Mouse (Mus musculus) lung, postnatal 0 days (tissue): Measurements from ENCODE around the gene Arhgap28. TPM values are rescaled to one million over a fixed set of nuclear protein-coding genes. Genes with fewer than 3 reads are reported as not detected.

ENCODE experiments used
- ATAC-seq: fragments of 200-750 bp; cut with Nextera tagmentation; 2 replicates; pipeline ENCODE4 v1.8.0; 2017; ENCODE audit warnings: moderate library complexity
- DNase-seq: peaks from one replicate; pipeline ENCODE4 v3.0.0-alpha.2; 2016; ENCODE audit warnings: low spot score
- H3K27ac ChIP-seq: fragments of 300-500 bp; sonication (generic); 2 replicates; pipeline ENCODE4 v1.5.1; 2014; ENCODE audit warnings: antibody characterized with exemption, mild to moderate bottlenecking, low read length, mixed read lengths
- H3K27me3 ChIP-seq: fragments of 300-500 bp; sonication (generic); replicated peaks from 2 replicates; pipeline ENCODE4 v1.6.1; 2014; ENCODE audit warnings: low read length, mixed read lengths; ENCODE audit not compliant: insufficient read depth
- H3K36me3 ChIP-seq: fragments of 300-500 bp; sonication (generic); 2 replicates; pipeline ENCODE4 v1.6.1; 2014; ENCODE audit warnings: low read length, mixed read lengths; ENCODE audit not compliant: insufficient read depth
- H3K4me1 ChIP-seq: fragments of 300-500 bp; sonication (generic); 2 replicates; pipeline ENCODE4 v1.6.1; 2014; ENCODE audit warnings: antibody characterized with exemption, low read depth, low read length, mixed read lengths; ENCODE audit not compliant: insufficient read depth
- H3K4me2 ChIP-seq: fragments of 300-500 bp; sonication (generic); replicated peaks from 2 replicates; pipeline ENCODE4 v1.6.1; 2014; ENCODE audit warnings: low read depth, mild to moderate bottlenecking, low read length, moderate library complexity, mixed read lengths
- H3K4me3 ChIP-seq: fragments of 300-500 bp; sonication (generic); 2 replicates; pipeline ENCODE4 v1.5.1; 2014; ENCODE audit warnings: low read depth, low read length
- H3K9ac ChIP-seq: fragments of 300-500 bp; sonication (generic); replicated peaks from 2 replicates; pipeline ENCODE4 v1.6.1; 2014; ENCODE audit warnings: low read depth, mild to moderate bottlenecking
- H3K9me3 ChIP-seq: fragments of 300-500 bp; sonication (generic); 2 replicates; pipeline ENCODE4 v1.6.1; 2016; ENCODE audit warnings: low read length, mixed read lengths
- CTCF ChIP-seq: IDR thresholded peaks from 2 replicates; pipeline ENCODE4 v1.5.1; 2016; ENCODE audit warnings: antibody characterized with exemption, mild to moderate bottlenecking
- EP300 ChIP-seq: IDR thresholded peaks from 2 replicates; pipeline ENCODE4 v1.6.1; 2016; ENCODE audit warnings: antibody characterized with exemption, mild to moderate bottlenecking, control low read depth
- WGBS: fragments of 180-500 bp; shearing (Covaris S2); extraction: QIAGEN DNeasy Blood & Tissue Kit; methylation state at CpG from one replicate; pipeline ENCODE4 v1.1.7; 2014; 5-methylcytosine and 5-hydroxymethylcytosine counted together
- polyA plus RNA-seq: library from polyadenylated mRNA; unstranded; fragments of >200 nt; fragmentation: Nextera tagmentation; extraction: Ambion mirVana; gene quantifications from 2 replicates; pipeline ENCODE4 v1.2.1, GENCODE M21; 2015

The Arhgap28 gene
- polyA plus RNA-seq, 1 experiment from 2014 or later = 13.3 TPM

DNA sequence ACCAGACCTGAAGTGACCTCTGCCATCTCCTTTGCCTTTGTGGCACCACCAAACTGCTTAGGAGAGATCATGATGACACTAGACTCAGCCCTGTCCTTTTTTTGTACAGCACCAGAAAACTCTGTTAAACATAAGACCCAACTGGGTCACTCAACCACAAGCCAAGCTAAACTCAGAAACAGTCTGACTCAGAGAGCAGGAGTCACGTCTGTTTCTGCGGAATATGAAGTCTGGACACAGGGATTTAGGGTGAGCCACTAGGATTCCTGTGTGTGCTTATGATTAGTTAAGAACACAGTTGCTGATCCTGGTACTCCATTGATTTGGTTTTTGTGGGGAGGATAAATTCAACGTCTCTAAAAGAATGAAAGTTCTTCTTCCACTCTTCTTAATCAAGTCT lies 23.3 kb downstream of the Arhgap28 start:
- Histone ChIP-seq H3K9ac (no peak overlapping the region), H3K27ac (no peak overlapping the region), H3K4me1 (peaks cover 8% of the 10 kb centered on the region; the same call in 1 of the 2 replicates), H3K4me3 (no peak overlapping the region), H3K36me3 (no peaks in the 10 kb centered on the region), H3K4me2 (no peak overlapping the region), H3K9me3 (no peaks in the 10 kb centered on the region), H3K27me3 (no peaks in the 10 kb centered on the region)
- DNase-seq (no peak), ATAC-seq (no peak)
- WGBS = 77% methylated on average over 3 of the region's 3 CpGs
- no peak for TF ChIP-seq CTCF
- no peak for TF ChIP-seq EP300

DNA sequence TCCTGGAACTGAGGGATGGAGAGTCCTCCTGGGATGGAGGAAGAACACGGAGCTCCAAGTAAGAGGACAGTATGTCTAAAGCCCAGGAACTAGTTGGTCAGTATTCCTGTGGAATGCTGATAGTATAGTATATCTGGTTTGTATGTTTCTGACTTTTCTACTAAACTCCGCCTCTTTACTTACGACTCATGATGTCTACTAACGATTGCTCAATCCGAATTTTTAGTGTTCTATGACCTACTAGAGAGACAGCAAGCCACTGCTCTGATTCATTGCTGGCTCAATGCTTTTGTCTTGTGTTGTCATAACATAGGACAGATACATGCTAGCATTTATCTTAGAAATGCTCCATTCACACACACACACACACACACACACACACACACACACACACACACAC lies 24.7 kb downstream of the Arhgap28 start:
- DNase-seq (peak; percentile 88), ATAC-seq (peak; percentile 75)
- H3K27me3 ChIP-seq = no peaks in the 10 kb centered on the region
- no peaks in the 10 kb centered on the region for H3K9me3 ChIP-seq
- WGBS = 51% methylated on average over 5 of the region's 5 CpGs
- H3K4me2 ChIP-seq = 0 out of 2 replicates have a peak overlapping the region, but pooled peaks have one; percentile 0
- no peaks in the 10 kb centered on the region for H3K36me3 ChIP-seq
- H3K4me3 ChIP-seq = no peak overlapping the region
- peaks cover 11% of the 10 kb centered on the region; the same call in 1 of the 2 replicates for H3K4me1 ChIP-seq
- H3K9ac ChIP-seq = no peak overlapping the region
- no peak for TF ChIP-seq EP300
- no peak for TF ChIP-seq CTCF
- H3K27ac ChIP-seq = peak overlapping the region; percentile 67

DNA sequence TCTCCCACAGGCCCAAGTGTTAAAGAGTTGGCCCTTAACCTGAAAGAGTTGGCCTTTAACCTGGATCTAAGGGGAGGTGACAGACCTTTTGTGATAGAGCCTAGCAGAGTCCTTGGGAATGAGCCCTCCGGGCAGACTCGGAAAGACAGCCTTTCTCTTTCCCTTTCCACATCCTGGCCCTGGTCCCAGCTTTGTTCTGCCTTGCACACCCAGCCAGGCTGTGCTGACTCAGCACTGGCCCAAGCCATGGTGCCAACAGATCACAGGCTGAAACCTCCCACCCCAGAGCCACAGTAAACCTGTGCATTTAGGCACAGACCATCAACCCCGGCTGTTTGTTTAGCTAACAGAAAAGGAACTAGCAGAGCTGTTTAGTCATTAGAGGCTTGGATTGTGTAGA lies 25.1 kb downstream of the Arhgap28 start:
- H3K4me1 ChIP-seq = peaks cover 11% of the 10 kb centered on the region; the same call in 1 of the 2 replicates
- H3K9ac ChIP-seq = no peak overlapping the region
- no peaks in the 10 kb centered on the region for H3K27me3 ChIP-seq
- peak overlapping the region; percentile 0; the same call in 1 of the 2 replicates for H3K4me2 ChIP-seq
- H3K36me3 ChIP-seq = no peaks in the 10 kb centered on the region
- peak overlapping the region; percentile 67 for H3K27ac ChIP-seq
- TF ChIP-seq EP300 (no peak), CTCF (no peak; the same call in 1 of the 2 replicates)
- H3K4me3 ChIP-seq = no peak overlapping the region
- no peaks in the 10 kb centered on the region for H3K9me3 ChIP-seq
- ATAC-seq = peak; percentile 87
- DNase-seq = peak; percentile 84
- WGBS = 5% methylated on average over 3 of the region's 3 CpGs

DNA sequence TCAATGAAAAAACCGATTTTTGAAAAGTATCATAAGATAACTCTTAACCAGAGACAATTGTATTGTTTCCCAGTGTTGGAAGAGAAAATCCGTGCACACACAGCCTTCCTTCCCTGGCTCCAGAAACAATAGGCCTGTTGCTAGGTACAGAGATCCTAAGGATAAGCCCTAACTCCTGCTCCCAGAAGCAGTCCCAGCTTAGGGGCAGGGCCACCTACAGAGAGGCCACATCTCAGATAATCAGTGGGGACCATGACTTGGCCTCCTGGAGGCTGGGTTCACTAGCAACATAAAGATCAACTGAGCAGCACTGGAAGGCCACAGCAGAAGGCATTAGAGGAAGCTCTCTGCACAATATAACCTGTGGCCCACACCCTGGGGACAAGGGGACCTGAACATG lies 27.5 kb downstream of the Arhgap28 start:
- ATAC-seq = peak; percentile 49

DNA sequence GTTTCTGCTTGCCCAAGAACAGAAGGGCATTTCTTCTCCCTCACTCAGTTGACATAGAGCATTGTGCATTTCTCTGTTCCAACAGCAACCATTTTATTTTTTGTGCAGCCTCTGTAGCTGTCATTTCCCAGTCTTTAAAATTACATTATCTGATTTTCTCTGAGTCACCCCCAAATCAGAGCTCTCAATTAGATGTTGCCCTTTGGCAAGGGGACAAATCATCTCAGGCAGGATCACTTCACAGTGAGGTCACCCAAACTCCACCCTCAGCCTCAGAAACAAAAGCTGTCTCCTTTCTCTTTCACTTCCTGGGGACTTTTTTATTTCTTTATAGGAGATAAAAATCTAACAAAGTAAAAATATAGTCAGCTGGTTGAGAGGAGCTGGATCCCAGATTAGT lies 27.9 kb downstream of the Arhgap28 start:
- no peak overlapping the region for H3K4me3 ChIP-seq
- DNase-seq = peak; percentile 64
- ATAC-seq = peak; percentile 30; the same call in 1 of the 2 replicates
- H3K9ac ChIP-seq = no peak overlapping the region
- TF ChIP-seq CTCF (no peak), EP300 (no peak)
- H3K9me3 ChIP-seq = no peaks in the 10 kb centered on the region
- no peak overlapping the region for H3K4me2 ChIP-seq
- H3K4me1 ChIP-seq = peaks cover 11% of the 10 kb centered on the region; the same call in 1 of the 2 replicates
- H3K27ac ChIP-seq = peak overlapping the region; percentile 62; the same call in 1 of the 2 replicates
- no peaks in the 10 kb centered on the region for H3K36me3 ChIP-seq
- no peaks in the 10 kb centered on the region for H3K27me3 ChIP-seq

More for the DNA sequence above, 27.5 kb downstream of the Arhgap28 start:
- Histone ChIP-seq H3K4me2 (no peak overlapping the region), H3K4me1 (peaks cover 11% of the 10 kb centered on the region; the same call in 1 of the 2 replicates), H3K9me3 (no peaks in the 10 kb centered on the region), H3K4me3 (no peak overlapping the region), H3K9ac (no peak overlapping the region), H3K27me3 (no peaks in the 10 kb centered on the region), H3K36me3 (no peaks in the 10 kb centered on the region), H3K27ac (peak overlapping the region; percentile 62)
- DNase-seq = peak; percentile 15
- WGBS = 41% methylated on average over 2 of the region's 2 CpGs
- TF ChIP-seq CTCF (no peak), EP300 (no peak)

DNA sequence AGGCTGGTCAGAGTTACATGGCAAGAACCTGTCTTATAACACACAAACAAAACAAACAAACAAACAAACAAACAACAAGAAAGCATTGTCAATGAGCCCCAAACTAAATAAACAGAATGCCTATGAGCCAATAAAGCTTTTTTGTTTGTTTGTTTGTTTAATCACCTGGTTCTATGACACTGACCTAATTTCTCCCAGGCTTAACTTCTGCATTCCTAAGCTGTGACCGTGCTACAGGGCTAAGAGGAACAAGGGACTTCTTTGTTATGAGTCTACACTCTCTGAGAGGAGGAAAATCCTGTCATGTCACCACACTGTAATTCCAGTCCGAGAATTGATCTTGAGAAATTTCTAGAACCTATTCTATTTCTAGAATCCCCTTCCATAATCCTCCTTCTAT lies 29.2 kb downstream of the Arhgap28 start:
- 36% methylated on average over 2 of the region's 2 CpGs for WGBS
- no peak overlapping the region for H3K4me3 ChIP-seq
- no peak overlapping the region for H3K9ac ChIP-seq
- no peaks in the 10 kb centered on the region for H3K36me3 ChIP-seq
- ATAC-seq = no peak
- H3K9me3 ChIP-seq = no peaks in the 10 kb centered on the region
- H3K27ac ChIP-seq = no peak overlapping the region
- TF ChIP-seq EP300 (no peak), CTCF (no peak)
- H3K4me1 ChIP-seq = peaks cover 11% of the 10 kb centered on the region; the same call in 1 of the 2 replicates
- no peak for DNase-seq
- no peaks in the 10 kb centered on the region for H3K27me3 ChIP-seq
- H3K4me2 ChIP-seq = no peak overlapping the region
